Mouse (Mus musculus) heart, embryonic 16.5 days (tissue): ENCODE results near the gene Apobec3. TPM values are rescaled to one million over a fixed set of nuclear protein-coding genes. Genes with fewer than 3 reads are reported as not detected.

ENCODE experiments used
- ATAC-seq: fragments of 200-750 bp; cut with Nextera tagmentation; replicated peaks from 2 replicates; pipeline ENCODE4 v1.8.0; 2017; ENCODE audit warnings: moderate number of reproducible peaks; ENCODE audit not compliant: insufficient read depth, low FRiP score; ENCODE audit errors: extremely low read depth
- H3K27ac ChIP-seq: fragments of 300-500 bp; sonication (generic); 2 replicates; pipeline ENCODE4 v1.5.1; 2014; ENCODE audit warnings: mild to moderate bottlenecking, low read length, control low read depth, moderate library complexity
- H3K27me3 ChIP-seq: fragments of 300-500 bp; sonication (generic); 2 replicates; pipeline ENCODE4 v1.6.1; 2014; ENCODE audit warnings: low read length, mixed read lengths; ENCODE audit not compliant: control insufficient read depth, insufficient read depth
- H3K36me3 ChIP-seq: fragments of 300-500 bp; sonication (generic); 2 replicates; pipeline ENCODE4 v1.6.1; 2014; ENCODE audit not compliant: control insufficient read depth, insufficient read depth
- H3K4me1 ChIP-seq: fragments of 300-500 bp; sonication (generic); 2 replicates; pipeline ENCODE4 v1.6.1; 2014; ENCODE audit warnings: low read length, mixed read lengths; ENCODE audit not compliant: control insufficient read depth, insufficient read depth
- H3K4me2 ChIP-seq: fragments of 300-500 bp; sonication (generic); 2 replicates; pipeline ENCODE4 v1.6.1; 2014; ENCODE audit warnings: low read depth, mild to moderate bottlenecking, control low read depth, low read length
- H3K4me3 ChIP-seq: fragments of 300-500 bp; sonication (generic); 2 replicates; pipeline ENCODE4 v1.5.1; 2014; ENCODE audit warnings: mild to moderate bottlenecking, control low read depth, low read length
- H3K9ac ChIP-seq: fragments of 300-500 bp; sonication (generic); 2 replicates; pipeline ENCODE4 v1.6.1; 2014; ENCODE audit warnings: low read length, control low read depth
- H3K9me3 ChIP-seq: fragments of 300-500 bp; sonication (generic); replicated peaks from 2 replicates; pipeline ENCODE4 v1.6.1; 2016; ENCODE audit warnings: low read length; ENCODE audit not compliant: control insufficient read depth
- WGBS: fragments of 180-500 bp; shearing (Covaris S2); extraction: QIAGEN DNeasy Blood & Tissue Kit; methylation state at CpG from one replicate; pipeline ENCODE4 v1.1.7; 2014; 5-methylcytosine and 5-hydroxymethylcytosine counted together
- polyA plus RNA-seq: library from polyadenylated mRNA; unstranded; fragments of >200 nt; fragmentation: Nextera tagmentation; extraction: Ambion mirVana; gene quantifications from 2 replicates; pipeline ENCODE4 v1.2.1, GENCODE M21; 2015

Gene Apobec3
- polyA plus RNA-seq, 1 experiment from 2014 or later = 40.7 TPM

GRCm38 (mm10) chr15:79928736-79929135 lies 37.3 kb downstream of the Apobec3 start:
- H3K27ac ChIP-seq = no peak overlapping the region
- H3K4me3 ChIP-seq = no peak overlapping the region
- H3K4me2 ChIP-seq = no peak overlapping the region
- peaks cover 23% of the 10 kb centered on the region for H3K4me1 ChIP-seq
- 90% methylated on average over 2 of the region's 2 CpGs for WGBS
- H3K36me3 ChIP-seq = no peaks in the 10 kb centered on the region
- peaks cover 22% of the 10 kb centered on the region for H3K27me3 ChIP-seq
- H3K9me3 ChIP-seq = no peaks in the 10 kb centered on the region
- H3K9ac ChIP-seq = no peak overlapping the region
- no peak for ATAC-seq

GRCm38 (mm10) chr15:79929734-79930133 lies 38.3 kb downstream of the Apobec3 start:
- Histone ChIP-seq H3K9ac (no peak overlapping the region), H3K9me3 (no peaks in the 10 kb centered on the region), H3K27me3 (peaks cover 32% of the 10 kb centered on the region), H3K4me1 (peaks cover 28% of the 10 kb centered on the region), H3K27ac (no peak overlapping the region), H3K36me3 (no peaks in the 10 kb centered on the region), H3K4me3 (no peak overlapping the region), H3K4me2 (no peak overlapping the region)
- no peak for ATAC-seq
- WGBS = 63% methylated on average over 3 of the region's 3 CpGs

- Histone ChIP-seq H3K4me1 (peaks cover 28% of the 10 kb centered on the region), H3K4me2 (peak overlapping the region; percentile 97; the same call in 1 of the 2 replicates), H3K4me3 (peak overlapping the region; percentile 75), H3K27ac (no peak overlapping the region), H3K9me3 (no peaks in the 10 kb centered on the region), H3K9ac (no peak overlapping the region), H3K27me3 (peaks cover 44% of the 10 kb centered on the region), H3K36me3 (no peaks in the 10 kb centered on the region)
- 24% methylated on average over 13 of the region's 13 CpGs for WGBS
- ATAC-seq = no peak
These were observed 40.2 kb downstream of the Apobec3 start for GRCm38 (mm10) chr15:79931496-79932141.

- Histone ChIP-seq H3K4me1 (peaks cover 24% of the 10 kb centered on the region), H3K36me3 (no peaks in the 10 kb centered on the region), H3K4me2 (peak overlapping the region; percentile 97), H3K4me3 (peak overlapping the region; percentile 75), H3K9me3 (no peaks in the 10 kb centered on the region), H3K27me3 (peaks cover 44% of the 10 kb centered on the region), H3K27ac (no peak overlapping the region), H3K9ac (peak overlapping the region; percentile 74)
- peak; percentile 71 for ATAC-seq
- under 1% methylated on average over 54 of the region's 62 CpGs for WGBS
These were observed 41.0 kb downstream of the Apobec3 start for GRCm38 (mm10) chr15:79932323-79932987.

- Histone ChIP-seq H3K4me1 (peaks cover 20% of the 10 kb centered on the region), H3K9ac (no peak overlapping the region)
- ATAC-seq = no peak
These were observed 41.7 kb downstream of the Apobec3 start for GRCm38 (mm10) chr15:79933052-79933669.

GRCm38 (mm10) chr15:79933670-79934514 lies 42.4 kb downstream of the Apobec3 start:
- H3K36me3 ChIP-seq = no peaks in the 10 kb centered on the region
- no peak for ATAC-seq
- H3K4me2 ChIP-seq = peak overlapping the region; percentile 47
- no peaks in the 10 kb centered on the region for H3K9me3 ChIP-seq
- peaks cover 19% of the 10 kb centered on the region for H3K4me1 ChIP-seq
- H3K4me3 ChIP-seq = peak overlapping the region; percentile 75
- 4% methylated on average over 22 of the region's 22 CpGs for WGBS
- H3K27ac ChIP-seq = no peak overlapping the region
- no peak overlapping the region for H3K9ac ChIP-seq
- H3K27me3 ChIP-seq = peaks cover 44% of the 10 kb centered on the region

More at GRCm38 (mm10) chr15:79933052-79933669, 41.7 kb downstream of the Apobec3 start:
- Histone ChIP-seq H3K4me2 (peak overlapping the region; percentile 97), H3K9me3 (no peaks in the 10 kb centered on the region), H3K36me3 (no peaks in the 10 kb centered on the region), H3K27ac (no peak overlapping the region), H3K4me3 (peak overlapping the region; percentile 75), H3K27me3 (peaks cover 44% of the 10 kb centered on the region)
- 7% methylated on average over 22 of the region's 22 CpGs for WGBS

- Histone ChIP-seq H3K36me3 (no peaks in the 10 kb centered on the region), H3K27ac (no peak overlapping the region), H3K9me3 (no peaks in the 10 kb centered on the region), H3K27me3 (peaks cover 44% of the 10 kb centered on the region), H3K4me1 (peaks cover 19% of the 10 kb centered on the region), H3K4me3 (no peak overlapping the region), H3K9ac (no peak overlapping the region), H3K4me2 (no peak overlapping the region)
- no peak for ATAC-seq
- 12% methylated on average over 10 of the region's 10 CpGs for WGBS
These were observed 43.3 kb downstream of the Apobec3 start for GRCm38 (mm10) chr15:79934776-79935175.

GRCm38 (mm10) chr15:79935654-79936373 lies 44.4 kb downstream of the Apobec3 start:
- H3K27ac ChIP-seq = no peak overlapping the region
- H3K27me3 ChIP-seq = peaks cover 41% of the 10 kb centered on the region
- H3K9ac ChIP-seq = no peak overlapping the region
- H3K4me3 ChIP-seq = no peak overlapping the region
- no peak overlapping the region for H3K4me2 ChIP-seq
- H3K36me3 ChIP-seq = no peaks in the 10 kb centered on the region
- peaks cover 19% of the 10 kb centered on the region for H3K4me1 ChIP-seq
- no peaks in the 10 kb centered on the region for H3K9me3 ChIP-seq
- ATAC-seq = no peak
- WGBS = 36% methylated on average over 9 of the region's 9 CpGs
